Mouse (Mus musculus) ES-E14 (cell line): ENCODE data around the gene Mocs3.

Source experiments
- CHD2 ChIP-seq: IDR thresholded peaks from 2 replicates; pipeline ENCODE4 v1.6.1; 2014; ENCODE audit warnings: mild to moderate bottlenecking, low read depth, low read length, inconsistent platforms
- MAFK ChIP-seq: IDR thresholded peaks from 2 replicates; pipeline ENCODE4 v1.6.1; 2014; ENCODE audit warnings: mild to moderate bottlenecking, low read depth, low read length, inconsistent platforms; ENCODE audit not compliant: insufficient read depth
- ZNF384 ChIP-seq: IDR thresholded peaks from 2 replicates; pipeline ENCODE4 v1.6.1; 2012; ENCODE audit warnings: low read depth, low read length, inconsistent platforms

DNA sequence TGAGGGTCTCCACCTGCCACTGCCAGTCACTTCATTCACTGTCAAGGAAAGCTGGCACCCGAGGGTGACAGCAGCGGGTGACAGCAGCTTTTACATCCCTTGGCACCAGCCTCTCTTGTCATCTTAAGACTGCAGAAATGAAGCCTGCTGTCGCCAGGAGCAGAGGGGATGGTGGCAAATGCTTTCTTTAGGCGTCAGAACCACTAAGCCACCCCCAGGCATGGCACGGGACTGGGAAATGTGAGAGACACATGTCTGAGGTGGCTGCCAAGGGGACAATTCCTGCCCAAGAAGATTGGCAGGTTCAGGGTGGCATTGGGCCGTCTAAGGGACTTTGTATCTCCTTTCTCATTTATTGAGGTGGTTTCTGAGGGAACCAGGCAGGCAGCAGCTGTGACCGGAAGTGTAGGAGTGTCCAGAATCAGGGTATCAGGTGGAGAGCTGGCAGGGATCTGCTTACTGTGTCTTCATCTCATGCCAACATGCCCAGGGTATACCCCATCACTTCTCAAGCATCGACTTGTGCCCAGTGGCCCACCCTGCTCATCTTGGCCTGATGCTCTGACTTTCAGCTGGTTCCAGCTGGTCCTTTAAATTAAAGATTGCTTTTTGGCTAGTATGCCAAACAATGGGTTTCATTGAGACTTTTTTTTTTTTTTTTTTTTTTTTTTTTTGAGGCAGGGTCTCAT lies 17.9 kb downstream of the Mocs3 start:
- TF ChIP-seq CHD2 = no peak
- TF ChIP-seq MAFK = no peak
- TF ChIP-seq ZNF384 = no peak
